Mouse (Mus musculus) bone marrow macrophage, adult 2 months (primary cell): ENCODE data around the gene Scube3. TPM values are rescaled to one million over a fixed set of nuclear protein-coding genes. Genes with fewer than 3 reads are reported as not detected.

Experiments used
- H3K27ac ChIP-seq: 2 replicates; pipeline ENCODE4 v1.5.1; 2012; ENCODE audit warnings: low read depth, low read length; ENCODE audit not compliant: insufficient read depth
- H3K4me1 ChIP-seq: 2 replicates; pipeline ENCODE4 v1.6.1; 2012; ENCODE audit warnings: low read length; ENCODE audit not compliant: control insufficient read depth, insufficient read depth
- H3K4me3 ChIP-seq: 2 replicates; pipeline ENCODE4 v1.5.1; 2012; ENCODE audit warnings: mild to moderate bottlenecking, low read length, moderate library complexity; ENCODE audit not compliant: insufficient read depth
- CTCF ChIP-seq: IDR thresholded peaks from 2 replicates; pipeline ENCODE4 v1.5.1; 2012; ENCODE audit warnings: low read depth, mild to moderate bottlenecking, low read length, moderate library complexity
- POLR2A ChIP-seq: IDR thresholded peaks from 2 replicates; pipeline ENCODE4 v1.6.1; 2012; ENCODE audit warnings: mild to moderate bottlenecking, low read depth, low read length, borderline replicate concordance
- polyA plus RNA-seq: library from polyadenylated mRNA; stranded (reverse); fragments of >200 nt; gene quantifications from 2 replicates; pipeline ENCODE4 v1.2.4, GENCODE M21; 2012; ENCODE audit not compliant: missing spikeins, insufficient read depth, insufficient read length

Scube3 gene
- polyA plus RNA-seq, 1 experiment, result 0.11 TPM

GRCm38 (mm10) chr17:28142700-28143610 lies 1.0 kb downstream of the Scube3 start:
- 0 out of 2 replicates have a peak overlapping the region, but pooled peaks have one; percentile 18 for H3K4me3 ChIP-seq

GRCm38 (mm10) chr17:28143751-28144150 lies 1.8 kb downstream of the Scube3 start:
- Histone ChIP-seq H3K4me1 (no peaks in the 10 kb centered on the region), H3K4me3 (no peak overlapping the region), H3K27ac (no peak overlapping the region)
- TF ChIP-seq CTCF (no peak), POLR2A (no peak)

More at GRCm38 (mm10) chr17:28142700-28143610, 1.0 kb downstream of the Scube3 start:
- Histone ChIP-seq H3K27ac (no peak overlapping the region), H3K4me1 (no peaks in the 10 kb centered on the region)
- no peak for TF ChIP-seq CTCF
- TF ChIP-seq POLR2A, result no peak

GRCm38 (mm10) chr17:28144241-28144640 lies 2.3 kb downstream of the Scube3 start:
- Histone ChIP-seq H3K4me1 (no peaks in the 10 kb centered on the region), H3K4me3 (no peak overlapping the region)
- no peak for TF ChIP-seq POLR2A
- no peak for TF ChIP-seq CTCF

GRCm38 (mm10) chr17:28148288-28148687 lies 6.3 kb downstream of the Scube3 start:
- no peak for TF ChIP-seq CTCF
- no peak for TF ChIP-seq POLR2A
- Histone ChIP-seq H3K27ac (no peak overlapping the region), H3K4me1 (no peaks in the 10 kb centered on the region), H3K4me3 (no peak overlapping the region)

More at GRCm38 (mm10) chr17:28144241-28144640, 2.3 kb downstream of the Scube3 start:
- no peak overlapping the region for H3K27ac ChIP-seq

- H3K27ac ChIP-seq, result no peak overlapping the region
- no peaks in the 10 kb centered on the region for H3K4me1 ChIP-seq
- no peak overlapping the region for H3K4me3 ChIP-seq
- TF ChIP-seq POLR2A (no peak), CTCF (no peak)
These were observed 7.8 kb downstream of the Scube3 start for GRCm38 (mm10) chr17:28149734-28150133.

- no peak for TF ChIP-seq POLR2A
- no peak for TF ChIP-seq CTCF
- H3K4me1 ChIP-seq, result no peaks in the 10 kb centered on the region
- no peak overlapping the region for H3K4me3 ChIP-seq
- H3K27ac ChIP-seq, result no peak overlapping the region
These were observed 8.5 kb downstream of the Scube3 start for GRCm38 (mm10) chr17:28150456-28150855.

- Histone ChIP-seq H3K4me3 (no peak overlapping the region), H3K27ac (no peak overlapping the region), H3K4me1 (no peaks in the 10 kb centered on the region)
- TF ChIP-seq POLR2A (no peak), CTCF (no peak)
These were observed 11.2 kb downstream of the Scube3 start for GRCm38 (mm10) chr17:28153095-28153494.

- TF ChIP-seq POLR2A (no peak), CTCF (no peak)
- no peak overlapping the region for H3K4me3 ChIP-seq
- H3K27ac ChIP-seq, result no peak overlapping the region
- no peaks in the 10 kb centered on the region for H3K4me1 ChIP-seq
These were observed 13.0 kb downstream of the Scube3 start for GRCm38 (mm10) chr17:28154970-28155369.

- H3K4me1 ChIP-seq, result no peaks in the 10 kb centered on the region
- no peak overlapping the region for H3K27ac ChIP-seq
- no peak overlapping the region for H3K4me3 ChIP-seq
- TF ChIP-seq POLR2A, result no peak
- no peak for TF ChIP-seq CTCF
These were observed 18.4 kb downstream of the Scube3 start for GRCm38 (mm10) chr17:28160361-28160760.

GRCm38 (mm10) chr17:28161310-28161881 lies 19.5 kb downstream of the Scube3 start:
- TF ChIP-seq POLR2A (no peak), CTCF (no peak)
- Histone ChIP-seq H3K27ac (no peak overlapping the region), H3K4me3 (no peak overlapping the region), H3K4me1 (no peaks in the 10 kb centered on the region)
